Mouse (Mus musculus) induced T-regulatory cell, adult 2 months (primary cell): ENCODE measurements at regions not wholly inside any gene's neighbourhood (a gene's known extent, or its start where the extent isn't known, plus 50 kb on each side); places are given as distances from the start of the nearest gene placed in this dataset.

Experiments used
- DNase-seq: peaks from one replicate; pipeline ENCODE4 v3.0.0-alpha.2; 2012; ENCODE audit warnings: low read depth

GRCm38 (mm10) chr13:42358588-42358987 is 57.3 kb downstream of the Edn1 start:
- no peak for DNase-seq

DNA sequence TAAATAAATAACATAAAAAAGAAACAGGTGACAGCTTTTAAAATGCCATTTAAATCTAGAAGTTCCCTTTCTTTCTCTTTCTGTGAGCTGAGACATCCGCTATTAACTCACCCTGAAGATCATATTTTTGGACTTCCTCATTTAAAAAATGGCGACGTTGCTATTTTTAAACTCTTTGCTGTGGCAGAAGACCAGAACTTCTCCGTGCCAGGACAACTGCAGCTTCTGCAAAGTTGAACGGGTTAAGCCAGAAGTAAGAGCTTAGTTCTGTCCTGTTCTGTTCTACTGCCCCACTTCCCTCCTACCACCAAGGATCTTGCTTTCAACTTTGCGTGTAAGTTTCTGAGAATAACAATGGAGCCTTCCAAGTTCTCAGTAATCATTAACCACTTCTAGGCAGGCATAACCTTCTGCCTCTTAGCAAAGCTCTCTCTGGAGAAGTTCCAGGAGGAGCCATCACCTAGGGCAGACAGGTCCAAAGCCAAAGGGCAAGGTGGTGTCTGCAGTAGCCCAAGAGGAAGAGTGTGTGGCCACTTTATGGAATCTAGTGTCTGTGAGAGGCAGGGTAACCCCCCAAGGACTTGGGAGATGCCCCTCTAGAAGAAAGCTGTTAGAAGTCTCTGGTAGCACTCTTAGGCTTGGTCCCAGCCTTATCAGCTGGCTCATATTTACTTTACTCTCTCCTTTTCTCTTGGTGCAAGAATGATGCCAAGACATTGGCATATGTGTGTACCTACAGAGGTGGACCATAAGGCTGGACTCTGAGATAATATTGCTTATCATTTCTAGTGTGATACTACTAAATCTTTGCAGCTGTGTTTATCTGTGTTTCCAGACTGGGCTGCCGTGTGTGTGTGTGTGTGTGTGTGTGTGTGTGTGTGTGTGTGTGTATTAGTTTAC is 66.6 kb downstream of the Edn1 start:
- no peak for DNase-seq

- DNase-seq = no peak
Observed at GRCm38 (mm10) chr13:42369826-42370225, 68.5 kb downstream of the Edn1 start.

DNA sequence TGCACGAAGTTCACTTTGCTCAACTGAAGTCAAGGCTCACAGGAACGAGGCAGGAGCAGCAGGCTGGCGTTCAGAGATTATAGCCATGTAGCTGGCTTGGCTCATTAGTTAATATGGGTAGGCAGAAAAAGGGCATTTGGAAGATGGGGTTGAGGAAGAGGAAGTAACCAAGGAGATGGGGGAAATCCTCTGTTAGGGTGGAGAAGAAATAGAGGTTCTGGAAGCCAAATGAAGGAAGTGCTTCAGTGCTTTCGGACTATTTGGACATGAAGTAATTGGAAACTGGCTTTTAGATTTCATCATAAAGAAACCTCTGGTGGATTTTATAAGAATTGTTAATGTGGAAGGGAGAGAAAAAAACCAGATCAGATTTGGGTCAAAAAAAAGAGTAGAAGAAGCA is 70.9 kb downstream of the Edn1 start:
- DNase-seq = no peak

- peak; percentile 17 for DNase-seq
Observed at GRCm38 (mm10) chr13:42374181-42374596, 72.9 kb downstream of the Edn1 start.

GRCm38 (mm10) chr13:42379675-42380074 is 78.4 kb downstream of the Edn1 start:
- DNase-seq = no peak

DNA sequence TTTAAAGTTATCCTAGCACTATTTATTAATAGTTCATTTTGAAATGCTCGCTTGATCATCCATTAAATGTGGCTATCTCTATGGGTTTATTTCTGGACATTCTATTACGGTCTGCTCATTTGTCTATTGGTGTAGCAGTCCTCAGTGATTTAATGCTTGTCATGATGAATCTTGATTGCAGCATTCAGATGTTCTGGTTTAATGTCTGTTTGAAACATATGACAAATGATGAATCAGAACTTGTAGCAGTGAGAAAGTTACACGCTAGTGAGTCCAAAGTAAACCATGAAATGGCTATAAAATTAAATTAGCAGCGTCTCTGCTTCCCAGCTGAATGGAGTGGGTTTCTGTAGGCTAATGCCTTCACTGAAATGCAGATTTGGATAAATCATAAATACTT is 81.8 kb downstream of the Edn1 start:
- DNase-seq = no peak

DNA sequence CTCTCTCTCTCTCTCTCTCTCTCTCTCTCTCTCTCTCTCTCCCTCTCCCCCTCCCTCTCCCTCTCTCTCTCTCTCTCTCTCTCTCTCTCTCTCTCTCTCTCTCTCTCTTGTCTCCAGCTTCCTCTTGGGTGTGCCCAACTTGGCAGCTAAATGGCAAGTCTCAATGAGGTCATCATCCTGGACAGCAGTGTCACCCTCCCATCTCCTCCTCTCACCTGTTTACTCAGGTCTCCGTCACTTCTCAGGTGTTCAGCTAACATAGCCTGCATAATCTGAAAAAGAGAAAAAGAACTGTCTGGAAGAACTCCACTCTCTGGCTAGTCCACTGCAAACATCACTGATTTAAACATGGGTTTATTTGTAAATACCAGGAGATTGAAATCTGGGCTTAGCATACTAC is 89.1 kb downstream of the Edn1 start:
- DNase-seq = no peak

- no peak for DNase-seq
Observed at GRCm38 (mm10) chr13:42391330-42392005, 90.2 kb downstream of the Edn1 start.

DNA sequence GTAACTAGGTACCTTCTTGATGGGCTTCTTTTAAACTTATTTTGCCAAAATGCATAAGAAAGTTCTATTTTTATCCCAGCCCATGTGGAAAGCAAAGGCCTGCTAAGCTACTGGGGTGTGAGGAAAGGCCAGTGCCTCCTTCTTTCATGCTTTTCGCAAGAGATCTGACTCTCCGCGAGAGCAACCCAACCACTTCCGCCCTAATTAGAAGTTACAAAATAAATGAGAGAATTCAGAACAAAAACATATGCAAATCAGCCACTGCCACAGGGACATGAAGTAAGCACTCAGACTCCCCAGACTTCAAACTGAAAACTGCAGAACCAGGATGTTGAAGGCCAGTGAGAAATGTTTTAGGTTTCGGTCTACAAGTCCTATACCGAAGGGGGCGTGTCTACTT is 91.4 kb downstream of the Edn1 start:
- DNase-seq = peak; percentile 21

DNA sequence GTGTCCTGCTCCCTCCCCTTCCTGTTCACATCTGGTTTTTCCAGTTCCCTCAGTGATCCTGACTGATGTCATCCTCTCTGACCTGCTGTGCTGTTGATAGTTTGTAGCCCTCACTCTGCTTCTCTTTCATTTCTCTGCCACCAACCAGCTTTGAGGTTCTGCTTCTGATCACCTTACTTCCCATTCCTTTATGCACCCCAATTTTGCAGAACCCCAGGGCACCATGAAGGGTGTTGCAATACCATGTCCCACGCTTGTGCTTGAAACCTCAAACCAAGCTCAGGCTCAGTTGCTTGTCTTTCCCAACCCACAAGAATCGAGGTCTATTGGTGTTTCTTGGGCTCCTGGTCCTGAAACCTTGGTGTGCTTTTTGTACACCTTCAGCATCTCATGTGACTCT is 93.3 kb downstream of the Edn1 start:
- no peak for DNase-seq

DNA sequence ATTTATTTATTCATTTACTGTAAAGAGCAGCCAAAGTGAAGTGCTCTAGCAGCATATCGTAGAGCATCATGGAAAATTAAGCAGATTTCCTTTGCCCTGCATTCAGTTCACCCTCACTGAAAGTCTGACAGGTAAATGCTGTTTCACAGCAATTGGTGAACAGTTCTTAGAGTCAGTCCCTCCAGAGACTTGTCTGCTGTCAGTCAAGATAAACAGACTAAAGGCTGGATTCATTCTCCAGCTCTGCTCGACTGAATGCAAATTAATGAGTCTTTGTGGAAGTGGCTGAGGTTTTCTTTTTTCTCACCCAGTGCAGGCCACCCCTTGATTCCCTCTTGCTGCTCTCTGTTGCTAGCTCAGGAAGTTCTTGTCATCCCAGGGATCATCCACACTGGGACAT is 100.2 kb downstream of the Edn1 start:
- no peak for DNase-seq

DNA sequence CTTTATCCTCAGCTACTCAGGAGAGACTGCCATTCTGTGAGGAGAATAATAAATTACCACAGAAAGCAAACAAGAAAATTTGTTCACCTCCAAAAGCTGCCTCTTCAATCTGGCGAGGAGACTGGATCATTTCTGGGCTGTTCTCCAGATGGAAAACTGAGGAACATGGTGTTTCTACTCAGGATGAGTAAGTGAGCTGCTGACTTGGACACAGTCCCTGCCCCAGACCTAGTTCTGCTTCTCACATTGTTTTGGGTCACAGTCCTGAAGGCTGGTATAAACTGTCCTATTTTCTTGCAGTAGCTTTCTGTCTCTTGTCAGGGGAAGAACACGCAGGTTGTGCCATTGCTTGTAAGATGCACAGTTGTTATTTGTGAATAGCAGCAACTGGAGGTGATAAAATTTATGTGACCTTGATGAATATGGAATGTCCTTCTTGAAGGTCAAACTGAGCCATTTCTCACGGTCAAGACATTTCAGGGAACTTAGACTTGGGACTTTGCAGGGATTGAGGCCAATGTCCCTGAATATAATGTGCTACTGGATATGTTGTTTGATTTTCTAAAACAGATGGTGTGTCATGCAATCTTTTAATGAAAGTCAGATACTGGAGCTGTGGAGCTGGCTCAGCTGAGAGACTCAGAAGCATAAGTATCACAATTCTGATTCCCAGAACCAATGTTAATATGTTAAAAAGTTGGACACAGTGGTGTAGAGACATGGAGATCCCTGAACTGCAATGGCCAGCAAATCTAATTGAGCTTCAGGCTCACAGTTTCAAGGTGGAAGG is 102.2 kb downstream of the Edn1 start:
- DNase-seq = no peak

DNA sequence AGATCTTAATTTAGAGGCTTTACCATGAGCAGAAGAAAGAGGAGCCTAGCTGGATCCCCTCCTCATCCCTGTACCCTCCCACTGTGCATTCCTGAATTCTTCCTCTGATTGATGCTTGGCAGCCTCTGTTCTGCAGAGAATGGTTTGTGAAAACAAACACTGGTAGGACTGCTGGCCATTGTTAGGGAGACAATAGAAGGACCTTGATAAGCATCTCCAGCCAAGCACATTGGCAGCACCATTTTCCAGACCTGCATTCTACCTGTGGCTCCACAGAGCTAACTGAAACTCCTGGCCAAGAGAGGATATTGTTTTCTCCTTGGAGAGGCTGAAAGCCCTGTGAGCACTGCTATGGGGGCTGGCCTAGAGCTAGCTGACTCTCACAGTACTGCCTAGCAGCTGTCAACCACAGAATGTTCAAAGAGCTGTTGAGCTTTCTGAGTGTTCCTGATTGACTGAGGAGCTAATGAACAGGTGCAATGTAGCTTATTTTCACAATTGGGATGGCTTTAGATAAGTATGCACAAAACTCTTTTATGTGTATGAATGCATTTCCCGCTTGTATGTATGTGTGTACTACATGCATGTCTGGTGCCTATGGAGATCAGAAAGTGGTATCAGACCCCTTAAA is 111.5 kb downstream of the Edn1 start:
- DNase-seq = no peak

- no peak for DNase-seq
Observed at GRCm38 (mm10) chr13:42446921-42447320, 145.6 kb downstream of the Edn1 start.

- DNase-seq = no peak
Observed at GRCm38 (mm10) chr13:42453665-42454064, 152.4 kb downstream of the Edn1 start.

DNA sequence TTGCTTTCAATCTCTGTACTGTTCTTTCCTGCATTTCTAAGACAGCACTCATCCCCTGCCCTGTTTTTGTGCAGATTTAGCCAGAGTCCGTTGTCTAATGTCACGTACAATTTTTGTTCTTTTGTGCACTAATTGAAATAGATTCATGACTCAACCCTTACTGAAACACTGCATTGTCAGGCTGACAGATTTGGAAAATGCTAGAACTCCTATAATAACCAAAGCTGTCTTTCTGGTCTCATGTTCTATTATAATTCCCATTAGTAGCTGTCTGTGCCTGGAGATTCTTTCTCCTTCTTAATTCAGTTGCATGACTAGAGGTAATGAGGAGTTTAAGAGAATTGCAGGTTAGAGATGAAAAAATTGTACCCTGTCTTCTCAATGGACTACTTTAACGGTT is 158.6 kb downstream of the Edn1 start:
- DNase-seq = no peak

DNA sequence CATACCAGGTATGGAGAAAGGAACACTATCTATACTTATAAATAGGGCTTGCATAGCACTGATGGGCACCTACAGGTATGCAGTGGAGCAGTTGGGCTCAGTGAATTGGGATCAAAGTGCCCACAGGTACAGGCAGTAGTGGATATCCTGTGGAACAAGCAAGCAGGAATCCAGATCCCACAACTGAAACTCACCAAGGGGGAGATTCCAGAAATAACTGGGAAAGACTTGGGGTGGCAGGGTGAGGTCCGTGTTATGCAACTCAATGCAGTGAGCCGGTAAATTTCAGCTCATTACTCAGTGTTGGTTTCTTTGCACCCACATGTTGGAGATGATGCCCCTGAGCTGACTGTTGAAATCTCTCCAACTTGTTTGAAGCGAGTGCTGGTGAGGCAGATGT is 177.5 kb downstream of the Edn1 start:
- no peak for DNase-seq

- DNase-seq = no peak
Observed at GRCm38 (mm10) chr13:42490956-42491680, 189.3 kb upstream of the Phactr1 start.

DNA sequence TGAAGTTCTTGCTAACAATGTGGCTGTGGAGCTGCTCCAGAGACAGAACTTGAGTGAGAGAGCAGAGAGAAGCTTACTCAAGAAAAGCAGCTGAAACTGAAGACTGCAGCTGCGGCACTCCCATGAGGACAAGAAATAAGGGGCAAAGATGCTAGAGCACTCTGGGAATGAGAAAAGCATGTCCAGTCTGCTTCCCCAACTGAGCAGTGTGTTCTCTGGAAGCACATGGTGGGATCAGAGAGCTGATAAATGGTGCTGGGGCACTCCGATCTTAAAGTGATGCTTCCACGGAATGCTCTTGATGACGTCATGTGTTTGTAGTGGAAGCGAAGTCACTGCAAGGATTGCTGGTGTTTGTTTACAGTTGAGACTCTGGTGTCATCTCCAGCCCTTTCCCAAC is 186.1 kb upstream of the Phactr1 start:
- no peak for DNase-seq

GRCm38 (mm10) chr13:42498351-42498750 is 182.1 kb upstream of the Phactr1 start:
- no peak for DNase-seq

- DNase-seq = no peak
Observed at GRCm38 (mm10) chr13:42507535-42507934, 172.9 kb upstream of the Phactr1 start.
